Comparison of ENCODE assay signal across 8 mouse cellular contexts in the genomic region with DNA sequence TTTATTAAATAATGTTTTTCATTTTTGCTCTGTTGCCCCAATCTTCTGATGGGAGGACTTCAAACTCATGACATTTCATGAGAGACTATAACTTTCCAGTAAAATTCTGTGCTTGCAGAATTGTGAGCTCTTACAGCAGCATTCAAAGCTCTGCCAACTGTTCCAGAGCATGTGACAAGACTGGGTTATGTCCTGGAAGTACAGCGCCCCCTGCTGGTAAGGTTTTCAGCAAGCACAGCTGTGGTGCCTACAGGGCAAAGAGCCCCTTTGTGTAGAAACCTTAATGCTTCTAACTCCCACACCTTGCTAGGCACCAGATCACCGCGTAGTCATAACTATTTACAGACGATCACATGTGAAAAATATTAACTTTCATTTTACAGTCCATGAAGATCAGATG.
DNase-seq lines count a peak whose midpoint lies in the region; ATAC-seq lines count a peak whose summit lies in the region.

No protein-coding gene starts in this region.

- H3K36me3 ChIP-seq in embryonic facial prominence, embryonic 14.5 days (ENCODE audit: control insufficient read depth, insufficient read depth, low read length), result no peaks in the 10 kb centered on the region
- H3K36me3 ChIP-seq in heart, embryonic 10.5 days, result no peaks in the 10 kb centered on the region
- H3K36me3 ChIP-seq in liver, embryonic 11.5 days (ENCODE audit: control insufficient read depth, insufficient read depth, low read length), result no peaks in the 10 kb centered on the region

- H3K4me1 ChIP-seq in embryonic facial prominence, embryonic 14.5 days (ENCODE audit: control insufficient read depth, insufficient read depth, low read length), result no peaks in the 10 kb centered on the region
- no peaks in the 10 kb centered on the region for H3K4me1 ChIP-seq in heart, embryonic 10.5 days
- H3K4me1 ChIP-seq in liver, embryonic 11.5 days (replicated peaks; ENCODE audit: control insufficient read depth, insufficient read depth, low read length), result no peaks in the 10 kb centered on the region

- no peak overlapping the region for H3K4me2 ChIP-seq in embryonic facial prominence, embryonic 14.5 days (ENCODE audit: low read depth, low read length)
- H3K4me2 ChIP-seq in liver, embryonic 11.5 days, result no peak overlapping the region

- peak; percentile 79 for ATAC-seq in embryonic facial prominence, embryonic 14.5 days (ENCODE audit: low read depth)
- peak; percentile 62; the same call in 1 of the 2 replicates for ATAC-seq in liver, embryonic 11.5 days (replicated peaks; ENCODE audit: low FRiP score)

- H3K27me3 ChIP-seq in embryonic facial prominence, embryonic 14.5 days (replicated peaks; ENCODE audit: control insufficient read depth, insufficient read depth, low read length), result no peaks in the 10 kb centered on the region
- no peaks in the 10 kb centered on the region for H3K27me3 ChIP-seq in heart, embryonic 10.5 days (ENCODE audit: insufficient read depth, poor library complexity, severe bottlenecking)
- no peaks in the 10 kb centered on the region for H3K27me3 ChIP-seq in liver, embryonic 11.5 days (replicated peaks; ENCODE audit: control insufficient read depth, insufficient read depth, low read length)

- no peak overlapping the region for H3K27ac ChIP-seq in embryonic facial prominence, embryonic 14.5 days (replicated peaks; ENCODE audit: low read depth, low read length)
- H3K27ac ChIP-seq in heart, embryonic 10.5 days, result no peak overlapping the region
- no peak overlapping the region for H3K27ac ChIP-seq in liver, embryonic 11.5 days (ENCODE audit: low read depth, low read length)

- no peak overlapping the region for H3K9ac ChIP-seq in embryonic facial prominence, embryonic 14.5 days (ENCODE audit: low read depth, low read length)
- H3K9ac ChIP-seq in liver, embryonic 11.5 days (ENCODE audit: low read depth, low read length), result no peak overlapping the region

- WGBS in embryonic facial prominence, embryonic 14.5 days, result 38% methylated on average over 4 of the region's 4 CpGs
- 37% methylated on average over 4 of the region's 4 CpGs for WGBS in heart, embryonic 10.5 days
- 37% methylated on average over 4 of the region's 4 CpGs for whole genome bisulfite sequencing in liver, embryonic 11.5 days

- no peak overlapping the region for H3K4me3 ChIP-seq in embryonic facial prominence, embryonic 14.5 days (ENCODE audit: low read depth, low read length)
- H3K4me3 ChIP-seq in heart, embryonic 10.5 days, result no peak overlapping the region
- H3K4me3 ChIP-seq in liver, embryonic 11.5 days (ENCODE audit: low read depth, low read length), result no peak overlapping the region

- H3K9me3 ChIP-seq in embryonic facial prominence, embryonic 14.5 days (ENCODE audit: control insufficient read depth, low read length), result no peaks in the 10 kb centered on the region
- no peaks in the 10 kb centered on the region for H3K9me3 ChIP-seq in heart, embryonic 10.5 days
- H3K9me3 ChIP-seq in liver, embryonic 11.5 days (ENCODE audit: control insufficient read depth, low read length), result no peaks in the 10 kb centered on the region

- DNase-seq in 3T3-L1 (ENCODE audit: low read depth, low spot score), result peak; percentile 88
- peak; percentile 80 for DNase-seq in adrenal gland, postnatal 25 days
- peak; percentile 90 for DNase-seq in embryonic facial prominence, embryonic 14.5 days (ENCODE audit: low spot score)
- DNase-seq in heart, embryonic 10.5 days (ENCODE audit: low spot score), result peak; percentile 87
- peak; percentile 91 for DNase-seq in kidney, postnatal 10 days
- peak; percentile 52 for DNase-seq in liver, embryonic 11.5 days (ENCODE audit: low spot score)
- DNase-seq in ovary, adult 18-20 months (ENCODE audit: low spot score), result peak; percentile 58
- DNase-seq in thymus, adult 18-20 months, result peak; percentile 3 to 7

Comparison
In these comparisons a context has a peak if more than half of its experiments do, and no peak if none do; other contexts are left out.
1. DNase-seq: peak in every context shown above with its lines; median percentile 91 in kidney, postnatal 10 days; 90 in embryonic facial prominence, embryonic 14.5 days; 88 in 3T3-L1; 87 in heart, embryonic 10.5 days; 80 in adrenal gland, postnatal 25 days; 58 in ovary, adult 18-20 months; 52 in liver, embryonic 11.5 days; 5 in thymus, adult 18-20 months.